Mouse (Mus musculus) liver, embryonic 12.5 days (tissue): ENCODE measurements around the gene Dmrtb1. TPM values are rescaled to one million over a fixed set of nuclear protein-coding genes. Genes with fewer than 3 reads are reported as not detected.

Source experiments
- ATAC-seq: fragments of 200-750 bp; cut with Nextera tagmentation; 2 replicates; pipeline ENCODE4 v1.8.0; 2017; ENCODE audit warnings: moderate number of reproducible peaks, mild to moderate bottlenecking, moderate library complexity
- H3K27ac ChIP-seq: fragments of 300-500 bp; sonication (generic); 2 replicates; pipeline ENCODE4 v1.5.1; 2016; ENCODE audit warnings: mild to moderate bottlenecking
- H3K27me3 ChIP-seq: fragments of 300-500 bp; sonication (generic); replicated peaks from 2 replicates; pipeline ENCODE4 v1.6.1; 2016; ENCODE audit warnings: mild to moderate bottlenecking, moderate library complexity
- H3K36me3 ChIP-seq: fragments of 300-500 bp; sonication (generic); 2 replicates; pipeline ENCODE4 v1.6.1; 2016; ENCODE audit warnings: mild to moderate bottlenecking, moderate library complexity
- H3K4me1 ChIP-seq: fragments of 300-500 bp; sonication (generic); 2 replicates; pipeline ENCODE4 v1.6.1; 2016
- H3K4me2 ChIP-seq: fragments of 300-500 bp; sonication (generic); 2 replicates; pipeline ENCODE4 v1.6.1; 2016; ENCODE audit warnings: mild to moderate bottlenecking, moderate library complexity
- H3K4me3 ChIP-seq: fragments of 300-500 bp; sonication (generic); 2 replicates; pipeline ENCODE4 v1.5.1; 2016; ENCODE audit warnings: mild to moderate bottlenecking, moderate library complexity
- H3K9ac ChIP-seq: fragments of 300-500 bp; sonication (generic); 2 replicates; pipeline ENCODE4 v1.6.1; 2016; ENCODE audit warnings: mild to moderate bottlenecking, moderate library complexity
- H3K9me3 ChIP-seq: fragments of 300-500 bp; sonication (generic); replicated peaks from 2 replicates; pipeline ENCODE4 v1.6.1; 2016; ENCODE audit warnings: mild to moderate bottlenecking, moderate library complexity
- WGBS: fragments of 180-500 bp; shearing (Covaris S2); methylation state at CpG from one replicate; pipeline ENCODE4 v1.1.7; 2016; ENCODE audit not compliant: insufficient replicate concordance; 5-methylcytosine and 5-hydroxymethylcytosine counted together
- microRNA-seq: library from miRNA; unstranded; fragments of <30 nt; microRNA quantifications from one replicate; pipeline ENCODE4, GENCODE M21; 2017
- polyA plus RNA-seq: library from polyadenylated mRNA; unstranded; fragments of >200 nt; fragmentation: Nextera tagmentation; extraction: Ambion mirVana; gene quantifications from 2 replicates; pipeline ENCODE4 v1.2.1, GENCODE M21; 2016

The Dmrtb1 gene
- polyA plus RNA-seq, 1 experiment from 2014 or later: not detected

DNA sequence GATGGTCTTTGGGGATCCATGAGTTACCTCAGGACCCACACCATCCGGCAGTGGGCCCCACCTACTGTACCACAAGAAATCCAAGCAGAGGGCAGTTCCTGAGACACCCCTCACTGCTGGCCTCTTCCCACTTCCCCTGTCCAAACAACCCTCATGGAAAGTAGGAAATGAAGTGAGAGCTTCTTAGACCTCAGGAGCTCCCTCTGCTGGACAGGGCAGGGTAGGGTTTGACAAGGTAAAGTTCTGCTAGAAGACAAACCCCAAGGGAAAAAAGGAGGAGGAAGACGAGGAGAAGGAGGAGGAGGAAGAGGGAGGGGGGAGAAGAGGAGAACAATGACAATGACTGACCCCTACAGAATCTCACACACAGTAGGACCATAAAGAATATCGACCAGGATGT is 46.4 kb downstream of the Dmrtb1 start:
- Histone ChIP-seq H3K4me3 (no peak overlapping the region), H3K27ac (no peak overlapping the region), H3K27me3 (peaks cover 21% of the 10 kb centered on the region), H3K9me3 (no peaks in the 10 kb centered on the region), H3K9ac (no peak overlapping the region), H3K4me1 (no peaks in the 10 kb centered on the region), H3K4me2 (no peak overlapping the region), H3K36me3 (no peaks in the 10 kb centered on the region)
- no peak for ATAC-seq
- WGBS: 34% methylated on average over 3 of the region's 3 CpGs

DNA sequence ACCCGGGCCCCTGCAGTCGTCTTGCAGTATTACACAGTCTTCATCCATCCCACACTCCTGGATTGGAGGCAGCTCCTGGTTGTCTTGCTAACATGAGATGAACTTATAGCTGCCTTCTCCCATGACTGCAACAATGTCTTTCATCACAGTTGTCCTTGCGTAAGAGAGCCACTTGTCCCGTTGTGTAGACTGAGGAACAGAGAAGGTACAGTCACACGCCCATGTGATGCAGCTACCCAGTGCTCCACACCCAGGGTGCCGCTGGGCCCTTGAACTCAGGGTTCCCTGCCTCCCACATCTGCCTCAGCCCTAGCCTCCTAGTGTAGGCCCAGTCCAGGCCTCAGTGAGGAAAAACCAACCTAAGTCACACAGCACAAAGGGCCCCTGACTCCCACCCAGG is 47.9 kb downstream of the Dmrtb1 start:
- ATAC-seq: no peak
- WGBS: 54% methylated on average over 6 of the region's 6 CpGs
- Histone ChIP-seq H3K9me3 (no peaks in the 10 kb centered on the region), H3K4me2 (no peak overlapping the region), H3K4me1 (no peaks in the 10 kb centered on the region), H3K9ac (no peak overlapping the region), H3K27me3 (peaks cover 28% of the 10 kb centered on the region), H3K36me3 (no peaks in the 10 kb centered on the region), H3K27ac (no peak overlapping the region), H3K4me3 (no peak overlapping the region)

DNA sequence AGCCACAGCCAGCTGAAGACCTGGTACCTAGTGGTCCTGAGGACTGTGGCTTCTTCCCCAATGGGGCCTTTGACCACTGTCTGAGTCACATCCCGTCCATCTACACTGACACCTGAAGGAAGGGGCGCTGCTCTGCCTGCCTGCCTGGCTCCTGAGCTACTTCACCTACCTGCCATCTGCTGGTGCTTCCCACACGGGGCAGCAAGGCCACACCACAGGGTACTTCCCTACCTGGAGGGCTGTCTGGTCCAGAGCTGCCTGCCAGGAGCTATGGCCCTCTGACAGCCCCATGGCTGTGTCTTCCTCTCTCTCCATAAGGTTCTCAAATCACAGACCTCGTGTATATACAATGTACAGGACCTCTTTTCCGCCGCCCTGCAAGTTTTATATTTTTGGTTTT is 49.4 kb downstream of the Dmrtb1 start:
- no peak overlapping the region for H3K4me2 ChIP-seq
- no peak overlapping the region for H3K4me3 ChIP-seq
- no peak overlapping the region for H3K9ac ChIP-seq
- H3K36me3 ChIP-seq: no peaks in the 10 kb centered on the region
- peaks cover 29% of the 10 kb centered on the region for H3K27me3 ChIP-seq
- H3K4me1 ChIP-seq: no peaks in the 10 kb centered on the region
- no peak overlapping the region for H3K27ac ChIP-seq
- ATAC-seq: no peak
- no peaks in the 10 kb centered on the region for H3K9me3 ChIP-seq
- WGBS: 59% methylated on average over 6 of the region's 6 CpGs

DNA sequence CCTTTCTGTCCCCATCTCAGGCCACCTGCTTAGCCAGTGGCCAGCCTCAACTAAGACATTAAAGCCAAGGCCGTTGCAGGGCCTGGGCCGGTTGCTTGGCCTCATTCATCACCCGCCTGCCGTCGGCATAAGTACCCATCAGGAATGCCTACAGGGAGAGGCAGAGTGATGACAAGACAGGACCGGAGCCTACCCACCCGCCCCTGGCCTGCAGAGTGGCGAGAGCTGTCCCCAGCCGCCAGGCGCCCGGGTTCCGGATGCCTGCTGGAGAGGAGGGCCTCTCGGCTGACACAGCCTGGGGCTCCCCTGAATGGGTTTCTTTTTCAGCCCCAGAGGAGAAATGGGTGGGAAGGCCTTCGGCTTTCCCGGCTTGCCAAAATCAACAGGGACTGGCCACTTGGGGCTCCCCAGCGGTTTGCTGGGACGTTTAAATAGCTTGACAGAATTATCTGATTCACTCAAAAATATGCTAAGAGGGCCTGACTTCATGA is 55.1 kb downstream of the Dmrtb1 start:
- no peak overlapping the region for H3K27ac ChIP-seq
- H3K4me2 ChIP-seq: no peak overlapping the region
- no peaks in the 10 kb centered on the region for H3K4me1 ChIP-seq

DNA sequence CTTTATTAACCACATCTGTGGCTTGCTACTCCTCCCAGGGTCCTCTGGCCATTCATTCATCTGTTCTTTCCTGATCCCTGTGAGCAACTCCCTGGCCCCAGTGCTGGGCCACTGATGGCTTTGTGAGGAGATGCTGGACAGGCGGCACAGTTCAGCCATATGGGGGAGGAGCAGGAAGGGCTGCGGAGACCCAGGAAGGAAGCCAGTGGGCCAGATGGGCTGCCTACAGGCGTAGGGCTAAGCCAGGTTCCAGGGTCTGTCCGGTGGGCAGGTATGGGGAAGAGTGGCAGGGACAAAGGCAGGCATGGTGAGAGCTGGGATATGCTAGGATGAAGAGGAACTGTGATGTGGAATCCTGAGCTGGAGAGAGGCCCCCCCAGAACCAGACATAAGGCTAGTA is 55.8 kb downstream of the Dmrtb1 start:
- 32% methylated on average over 4 of the region's 4 CpGs for WGBS
- Histone ChIP-seq H3K4me2 (no peak overlapping the region), H3K4me1 (no peaks in the 10 kb centered on the region), H3K9me3 (no peaks in the 10 kb centered on the region), H3K27me3 (peaks cover 55% of the 10 kb centered on the region), H3K4me3 (no peak overlapping the region), H3K36me3 (no peaks in the 10 kb centered on the region), H3K9ac (no peak overlapping the region), H3K27ac (no peak overlapping the region)
- ATAC-seq: no peak

More for the DNA sequence above, 55.1 kb downstream of the Dmrtb1 start:
- Histone ChIP-seq H3K27me3 (peaks cover 54% of the 10 kb centered on the region), H3K4me3 (no peak overlapping the region), H3K36me3 (no peaks in the 10 kb centered on the region), H3K9me3 (no peaks in the 10 kb centered on the region), H3K9ac (no peak overlapping the region)
- WGBS: 69% methylated on average over 17 of the region's 17 CpGs
- no peak for ATAC-seq

Small RNA genes lying within 50 kb of the gene (microRNA-seq; reads per million reads assigned to microRNA genes)
- not detected for gene Gm25123

Other genes with a start within 250 kb of the Dmrtb1 start
- 0.24 and 0.32 TPM in 2 replicates for gene Glis1, start 249.6 kb downstream of the Dmrtb1 start, polyA plus RNA-seq
- 7.6 and 8.5 TPM in 2 replicates for gene Lrp8, start 118.0 kb upstream of the Dmrtb1 start, polyA plus RNA-seq
- gene Magoh, start 195.5 kb upstream of the Dmrtb1 start, polyA plus RNA-seq: 140 and 151 TPM in 2 replicates
- gene 0610037L13Rik, start 205.6 kb upstream of the Dmrtb1 start, polyA plus RNA-seq: 54.1 and 59.0 TPM in 2 replicates
- gene Cpt2, start 239.4 kb upstream of the Dmrtb1 start, polyA plus RNA-seq: 40.1 and 42.7 TPM in 2 replicates